In genomic region chr1:59508463-59509139, GRCm38 (mm10) we compare ENCODE assay signal across 9 mouse cellular contexts. TPM values are rescaled to one million over a fixed set of nuclear protein-coding genes. Genes with fewer than 3 reads are reported as not detected.
DNase-seq lines count a peak whose midpoint lies in the region; ATAC-seq and TF ChIP-seq lines count a peak whose summit lies in the region.
"Had no signal": no experiment of that assay in that cellular context is flagged by ENCODE, and none has a peak within 500 bp of the region (broad histone marks: within the 10 kb centered on the region; RNA-seq: fewer than 3 reads in every experiment).

No protein-coding gene starts in this region.

- 26% methylated on average over 17 of the region's 17 CpGs for WGBS in embryonic facial prominence, embryonic 10.5 days
- 25% methylated on average over 17 of the region's 17 CpGs for WGBS in heart, postnatal 0 days
- 17% methylated on average over 17 of the region's 17 CpGs for WGBS in limb, embryonic 14.5 days

- H3K36me3 ChIP-seq in embryonic facial prominence, embryonic 10.5 days (replicated peaks): no peaks in the 10 kb centered on the region
- H3K36me3 ChIP-seq in heart, postnatal 0 days (replicated peaks; ENCODE audit: control insufficient read depth, insufficient read depth, low read length): no peaks in the 10 kb centered on the region
- H3K36me3 ChIP-seq in limb, embryonic 14.5 days (ENCODE audit: control insufficient read depth, insufficient read depth, low read length): no peaks in the 10 kb centered on the region
- H3K36me3 ChIP-seq: midbrain, embryonic 12.5 days had no signal

- ATAC-seq in heart, postnatal 0 days (ENCODE audit: insufficient read depth, low read depth): no peak
- ATAC-seq in limb, embryonic 14.5 days (ENCODE audit: low FRiP score, low read depth): no peak

- H3K9ac ChIP-seq in heart, postnatal 0 days (replicated peaks; ENCODE audit: low read depth, low read length): no peak overlapping the region
- H3K9ac ChIP-seq in limb, embryonic 14.5 days (ENCODE audit: low read depth, low read length, severe bottlenecking): no peak overlapping the region
- H3K9ac ChIP-seq: midbrain, embryonic 12.5 days had no signal

- peak; percentile 96 for DNase-seq in Muller cell, postnatal 12 days (ENCODE audit: inconsistent ontology term)
- DNase-seq in embryonic facial prominence, embryonic 10.5 days (ENCODE audit: low spot score): peak; percentile 49
- no peak for DNase-seq in heart, postnatal 0 days (ENCODE audit: low spot score)
- peak; percentile 71 for DNase-seq in limb, embryonic 14.5 days (ENCODE audit: low spot score)
- no peak for DNase-seq in thymus, postnatal 4 days
- no peak for DNase-seq in spleen, postnatal 14 days (ENCODE audit: low spot score in 2 of 2)
- DNase-seq in yolk sac, embryonic 10.5 days (ENCODE audit: low spot score): no peak
- DNase-seq: adrenal gland, postnatal 10 days had no signal

- peak overlapping the region; percentile 6; the same call in 1 of the 2 replicates for H3K4me2 ChIP-seq in heart, postnatal 0 days (ENCODE audit: low read depth, low read length)
- H3K4me2 ChIP-seq in limb, embryonic 14.5 days (replicated peaks; ENCODE audit: low read depth, low read length, severe bottlenecking): no peak overlapping the region; the same call in 1 of the 2 replicates
- H3K4me2 ChIP-seq: midbrain, embryonic 12.5 days had no signal

- H3K4me1 ChIP-seq in embryonic facial prominence, embryonic 10.5 days: peaks cover 25% of the 10 kb centered on the region
- H3K4me1 ChIP-seq in heart, postnatal 0 days (ENCODE audit: control insufficient read depth, insufficient read depth): peaks cover 9% of the 10 kb centered on the region; the same call in 1 of the 2 replicates
- H3K4me1 ChIP-seq in limb, embryonic 14.5 days (ENCODE audit: control insufficient read depth, insufficient read depth, low read length): peaks cover 11% of the 10 kb centered on the region
- H3K4me1 ChIP-seq: midbrain, embryonic 12.5 days had no signal

- no peak for TF ChIP-seq EP300 in heart, postnatal 0 days (IDR thresholded peaks at IDR 0.05; ENCODE audit: low read depth)

- H3K4me3 ChIP-seq in embryonic facial prominence, embryonic 10.5 days: peak overlapping the region; percentile 30
- no peak overlapping the region for H3K4me3 ChIP-seq in heart, postnatal 0 days (ENCODE audit: low read depth, low read length)
- H3K4me3 ChIP-seq in limb, embryonic 14.5 days (replicated peaks; ENCODE audit: low read length): no peak overlapping the region
- H3K4me3 ChIP-seq: midbrain, embryonic 12.5 days had no signal

- H3K9me3 ChIP-seq in embryonic facial prominence, embryonic 10.5 days: no peaks in the 10 kb centered on the region
- no peaks in the 10 kb centered on the region for H3K9me3 ChIP-seq in heart, postnatal 0 days (replicated peaks; ENCODE audit: control insufficient read depth, low read length)
- H3K9me3 ChIP-seq in limb, embryonic 14.5 days (ENCODE audit: control insufficient read depth, low read length): no peaks in the 10 kb centered on the region
- H3K9me3 ChIP-seq: midbrain, embryonic 12.5 days had no signal

- no peak for TF ChIP-seq POLR2A in limb, embryonic 14.5 days (IDR thresholded peaks at IDR 0.05; ENCODE audit: borderline replicate concordance, extremely low read depth, insufficient read depth, insufficient read length)

- no peak for TF ChIP-seq CTCF in heart, postnatal 0 days (IDR thresholded peaks at IDR 0.05; ENCODE audit: low read depth)

- peak overlapping the region; percentile 55 for H3K27ac ChIP-seq in embryonic facial prominence, embryonic 10.5 days (replicated peaks)
- no peak overlapping the region; the same call in 1 of the 2 replicates for H3K27ac ChIP-seq in heart, postnatal 0 days (ENCODE audit: low read depth)
- H3K27ac ChIP-seq in limb, embryonic 14.5 days (replicated peaks; ENCODE audit: low read depth, low read length): no peak overlapping the region; the same call in 1 of the 2 replicates
- H3K27ac ChIP-seq: midbrain, embryonic 12.5 days had no signal

- H3K27me3 ChIP-seq in embryonic facial prominence, embryonic 10.5 days (replicated peaks; ENCODE audit: low read depth, poor library complexity, severe bottlenecking): peaks cover 13% of the 10 kb centered on the region
- H3K27me3 ChIP-seq in heart, postnatal 0 days (ENCODE audit: control insufficient read depth, insufficient read depth, low read length): no peaks in the 10 kb centered on the region
- H3K27me3 ChIP-seq in limb, embryonic 14.5 days (ENCODE audit: control insufficient read depth, insufficient read depth, low read length): no peaks in the 10 kb centered on the region

RNA-seq across cellular contexts. Expression of gene Gm973, which starts 7.5 kb away (rescaled TPM):
- polyA plus RNA-seq in embryonic facial prominence, embryonic 10.5 days (2016; fragmentation: Nextera tagmentation; extraction: Ambion mirVana): 1.2 and 3.6 TPM in 2 replicates
- total RNA-seq in heart, postnatal 0 days (2014; rRNA removed; ENCODE audit: low replicate concordance): not detected in 2 replicates
- 0.14 and 0.65 TPM in 2 replicates for polyA plus RNA-seq in heart, postnatal 0 days (2015; fragmentation: Nextera tagmentation; extraction: Ambion mirVana)
- 2.2 and 2.8 TPM in 2 replicates for polyA plus RNA-seq in limb, embryonic 14.5 days (2012; rRNA removed)
- 1.8 and 2.1 TPM in 2 replicates for polyA plus RNA-seq in limb, embryonic 14.5 days (2014; fragmentation: Nextera tagmentation; extraction: Ambion mirVana)

RNA-seq across cellular contexts. Expression of gene Fzd7, which starts 26.4 kb away (rescaled TPM):
- 12.7 and 14.4 TPM in 2 replicates for polyA plus RNA-seq in embryonic facial prominence, embryonic 10.5 days (2016; fragmentation: Nextera tagmentation; extraction: Ambion mirVana)
- 7.5 and 9.0 TPM in 2 replicates for total RNA-seq in heart, postnatal 0 days (2014; rRNA removed; ENCODE audit: low replicate concordance)
- 1.0 and 1.3 TPM in 2 replicates for polyA plus RNA-seq in heart, postnatal 0 days (2015; fragmentation: Nextera tagmentation; extraction: Ambion mirVana)
- 27.5 and 38.0 TPM in 2 replicates for polyA plus RNA-seq in limb, embryonic 14.5 days (2012; rRNA removed)
- polyA plus RNA-seq in limb, embryonic 14.5 days (2014; fragmentation: Nextera tagmentation; extraction: Ambion mirVana): 14.8 and 14.9 TPM in 2 replicates

Comparison
In these comparisons a context has a peak if more than half of its experiments do, and no peak if none do; other contexts are left out.
1. DNase-seq: peak in Muller cell, postnatal 12 days (single experiment), embryonic facial prominence, embryonic 10.5 days (single experiment) and limb, embryonic 14.5 days (single experiment); none in heart, postnatal 0 days (single experiment), thymus, postnatal 4 days (single experiment), spleen, postnatal 14 days (0 of 2) and yolk sac, embryonic 10.5 days (single experiment).